Mouse (Mus musculus): ENCODE results near the gene Hamp2.
A peak's percentile ranks its signal among the peaks of the same experiment; 100 is the strongest.

The Hamp2 gene

DNA sequence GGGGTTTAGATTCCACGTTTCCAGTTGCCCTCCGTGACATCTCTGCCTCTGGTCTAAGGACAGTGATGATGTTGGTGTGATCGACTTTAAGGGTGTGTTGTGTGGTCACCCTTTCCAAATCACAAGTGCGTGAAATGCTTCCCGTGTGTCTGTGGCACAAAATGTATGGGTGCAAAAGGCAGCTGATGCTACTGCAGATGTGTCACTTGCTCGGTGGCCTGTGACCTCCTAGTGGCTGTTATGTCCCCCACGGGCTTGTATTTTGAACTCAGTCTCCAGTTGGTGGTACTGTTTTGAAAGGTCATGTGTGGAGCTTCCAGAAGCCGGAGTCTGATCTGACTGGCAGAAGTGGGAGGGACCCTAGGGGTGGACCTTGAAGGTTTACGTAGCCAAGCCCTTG lies 32.7 kb downstream of the Hamp2 start:
- no peak for DNase-seq (ENCODE audit: low spot score in 2 of 2)

DNA sequence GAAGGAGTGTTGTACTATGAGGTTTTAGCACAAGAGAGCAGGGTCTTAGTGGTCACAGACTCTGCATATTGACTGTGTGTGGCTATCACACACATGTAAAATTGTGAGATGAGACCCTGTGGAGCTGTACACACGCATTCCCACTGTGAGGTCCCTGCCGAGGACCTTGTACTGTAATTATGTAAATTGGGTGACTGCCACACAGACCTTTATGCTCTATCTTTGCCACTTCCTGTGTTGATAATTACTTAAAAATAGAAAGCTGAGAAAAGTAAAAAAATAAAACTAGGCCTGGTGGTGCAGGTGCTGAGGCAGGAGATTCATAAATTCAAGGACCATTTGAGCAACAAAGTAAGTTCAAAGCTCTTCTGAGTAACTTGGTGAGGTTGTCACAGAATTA lies 33.8 kb downstream of the Hamp2 start:
- no peak for DNase-seq (ENCODE audit: low spot score in 2 of 2)

DNA sequence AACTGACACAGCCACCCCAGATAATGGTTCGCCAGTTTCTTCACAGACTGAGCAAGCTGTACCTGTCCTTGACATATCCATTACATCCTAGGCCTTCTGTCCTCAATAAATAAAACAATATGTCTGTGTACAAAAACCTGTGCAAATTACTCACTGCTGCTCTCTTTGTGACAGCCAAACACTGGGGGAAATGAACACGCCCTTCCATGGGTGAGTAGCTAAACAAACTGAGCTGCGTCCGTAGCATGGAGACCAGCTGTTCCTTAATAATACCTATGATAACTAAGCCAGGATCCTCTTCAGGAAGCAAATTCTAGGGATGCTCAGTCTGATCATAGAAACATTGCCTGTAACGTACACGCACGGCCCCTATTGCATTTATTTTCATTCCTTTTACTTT lies 35.7 kb downstream of the Hamp2 start:
- no peak for DNase-seq (ENCODE audit: low spot score in 2 of 2)

DNA sequence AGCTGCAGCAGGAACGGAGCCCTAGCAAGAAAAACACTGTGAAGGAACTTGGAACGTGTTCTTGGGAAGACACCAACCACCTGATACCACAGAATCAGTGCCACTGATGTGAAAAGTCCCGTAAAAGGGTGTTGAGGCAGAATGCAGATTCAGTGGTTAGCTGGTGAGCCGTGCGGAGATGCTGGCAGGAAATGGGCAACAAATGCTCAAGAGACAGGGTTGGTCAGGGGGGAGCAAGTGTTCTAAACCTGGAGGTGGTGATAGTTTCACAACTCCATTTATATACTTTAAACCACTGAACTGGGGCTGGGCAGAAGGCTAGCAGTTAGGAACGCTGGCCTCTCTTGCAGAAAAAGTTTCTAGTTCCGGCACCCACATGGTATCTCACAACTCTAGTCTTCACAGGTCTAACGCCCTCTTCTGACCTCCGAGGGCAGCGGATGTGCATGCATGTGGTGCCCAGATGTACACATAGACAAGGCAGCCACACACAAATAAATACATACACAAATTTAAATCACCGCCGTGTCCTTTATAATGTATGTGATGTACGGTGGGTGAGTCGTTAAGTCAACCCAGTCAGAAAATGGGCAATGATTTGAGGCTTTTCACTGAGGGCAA lies 36.8 kb downstream of the Hamp2 start:
- no peak for DNase-seq (ENCODE audit: low spot score in 2 of 2)

DNA sequence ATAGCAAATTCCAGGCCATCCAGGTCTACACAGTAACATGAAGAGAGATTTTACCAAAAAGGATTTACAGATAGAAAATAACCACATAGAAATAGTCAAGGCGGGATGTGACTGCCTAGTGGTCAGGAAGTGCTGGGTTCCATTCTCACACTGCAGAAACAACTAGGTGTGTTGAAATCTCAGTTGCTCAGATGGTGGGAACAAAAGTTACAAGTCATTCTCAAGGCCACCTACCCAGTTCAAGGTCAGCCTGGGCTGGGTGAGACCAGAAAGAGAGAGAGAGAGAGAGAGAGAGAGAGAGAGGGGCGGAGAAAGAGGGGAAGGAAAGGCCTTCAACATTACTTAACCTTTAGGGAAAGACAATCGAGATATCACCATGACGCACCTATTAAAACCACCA lies 37.6 kb downstream of the Hamp2 start:
- DNase-seq (ENCODE audit: low spot score in 2 of 2) = no peak

DNA sequence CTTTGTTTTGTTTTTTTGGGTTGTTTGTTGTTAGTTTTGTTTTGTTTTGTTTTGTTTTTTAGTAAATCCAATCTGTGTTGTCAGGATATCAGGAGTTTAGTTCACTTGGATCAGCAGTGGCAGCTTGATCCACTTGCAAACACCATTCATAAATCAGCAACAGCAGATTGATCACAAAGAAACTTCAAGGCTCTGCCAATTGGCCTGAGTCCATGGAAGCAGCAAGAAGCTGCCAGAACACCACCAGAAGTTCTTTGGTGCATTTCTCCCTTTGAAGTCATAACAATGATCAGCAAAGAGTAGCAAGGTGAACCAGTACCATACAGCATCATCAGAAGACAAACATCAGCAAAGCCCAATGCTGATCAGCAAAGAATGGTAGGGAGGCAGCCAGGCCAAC lies 40.4 kb downstream of the Hamp2 start:
- no peak for DNase-seq (ENCODE audit: low spot score in 2 of 2)

DNA sequence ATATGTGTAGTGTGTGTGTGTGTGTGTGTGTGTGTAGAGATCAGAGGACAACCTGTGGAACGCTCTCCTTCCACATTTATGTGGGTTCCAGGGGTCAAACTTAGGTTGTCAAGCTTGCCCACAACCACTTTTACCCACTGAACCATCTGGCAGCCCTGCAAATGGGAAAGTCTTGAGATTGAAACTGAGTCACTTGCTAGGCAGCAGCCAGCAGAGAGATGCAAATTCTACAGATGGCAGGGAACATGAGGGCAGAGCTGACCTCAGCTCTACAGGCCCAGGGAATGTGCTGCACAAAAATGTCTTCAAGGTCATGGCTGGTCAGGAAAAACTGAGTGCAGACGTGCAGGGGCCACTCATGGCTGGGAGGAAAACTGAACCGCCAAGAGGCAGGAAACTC lies 43.1 kb downstream of the Hamp2 start:
- no peak for DNase-seq (ENCODE audit: low spot score in 2 of 2)

DNA sequence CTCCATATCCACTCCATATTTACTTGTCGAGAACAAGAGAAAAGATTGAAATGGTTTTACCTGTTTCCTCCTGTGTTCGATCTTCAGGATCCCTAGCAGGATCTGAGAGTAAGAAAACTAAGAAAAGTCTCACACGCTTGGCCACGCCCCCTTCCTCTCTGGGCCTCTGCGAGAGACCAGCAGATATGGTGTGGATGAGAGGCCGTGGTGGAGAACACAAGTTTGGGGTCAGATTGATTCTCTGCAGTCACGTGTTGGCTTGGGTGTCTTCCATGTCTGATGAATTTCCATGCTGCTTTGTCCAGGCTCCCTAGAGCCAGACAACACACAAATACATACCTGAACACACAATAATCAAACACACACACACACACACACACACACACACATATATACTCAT lies 44.3 kb downstream of the Hamp2 start, which contains the start of gene Cd22:
TSS of gene Cd22 (minus strand) at position 167 of the 400 bp plus-strand sequence.
- DNase-seq (ENCODE audit: low spot score in 2 of 2) = no peak

DNA sequence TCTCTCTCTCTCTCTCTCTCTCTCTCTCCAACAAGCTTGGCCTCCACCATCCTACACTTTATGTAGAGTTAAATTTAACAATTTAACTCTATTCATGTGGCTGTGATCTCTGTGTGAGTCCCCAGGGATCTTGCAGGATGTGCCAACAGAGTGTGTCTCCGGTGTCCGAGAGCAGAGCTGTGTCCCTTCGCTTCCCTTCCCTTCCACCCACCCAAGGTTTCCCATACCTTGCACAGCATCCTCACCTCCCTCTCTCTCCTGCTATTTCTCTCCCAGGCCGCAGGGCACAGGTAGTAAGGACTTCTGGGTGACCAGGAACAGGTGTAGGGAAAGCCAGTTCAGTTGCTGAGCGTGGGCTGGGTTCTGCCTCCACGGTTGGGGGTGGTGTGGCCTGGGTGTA lies 45.5 kb downstream of the Hamp2 start:
- no peak for DNase-seq (ENCODE audit: low spot score in 2 of 2)

DNA sequence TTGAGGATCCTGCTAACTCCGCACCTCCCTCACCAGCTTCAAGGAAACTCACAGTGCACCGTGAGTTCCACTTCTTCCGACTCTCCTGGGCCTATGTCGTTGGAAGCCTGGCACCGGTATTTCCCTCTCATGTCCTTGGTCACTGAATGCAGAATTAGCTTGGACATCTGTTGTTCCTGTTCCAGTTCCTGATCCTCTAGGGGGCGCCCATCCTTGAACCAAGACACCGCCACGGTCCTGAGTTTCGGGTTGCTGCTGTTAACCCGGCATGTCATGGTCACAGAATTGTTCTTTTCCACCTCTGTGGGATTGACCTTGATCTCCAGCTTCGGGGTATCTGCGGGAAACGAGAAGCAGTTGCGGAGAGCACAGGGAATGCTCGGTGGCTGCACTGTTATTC lies 51.4 kb downstream of the Hamp2 start:
- peak; percentile 68 to 73 for DNase-seq (ENCODE audit: low spot score in 2 of 2)

Data from right cerebral cortex, adult 2 months (tissue).